Mouse (Mus musculus) right cerebral cortex, adult 18-20 months (tissue): ENCODE results near the gene Fam171b.

ENCODE experiments used
- DNase-seq: peaks from one replicate; pipeline ENCODE4 v3.0.0; 2022; ENCODE audit warnings: mixed read lengths

Gene Fam171b

DNA sequence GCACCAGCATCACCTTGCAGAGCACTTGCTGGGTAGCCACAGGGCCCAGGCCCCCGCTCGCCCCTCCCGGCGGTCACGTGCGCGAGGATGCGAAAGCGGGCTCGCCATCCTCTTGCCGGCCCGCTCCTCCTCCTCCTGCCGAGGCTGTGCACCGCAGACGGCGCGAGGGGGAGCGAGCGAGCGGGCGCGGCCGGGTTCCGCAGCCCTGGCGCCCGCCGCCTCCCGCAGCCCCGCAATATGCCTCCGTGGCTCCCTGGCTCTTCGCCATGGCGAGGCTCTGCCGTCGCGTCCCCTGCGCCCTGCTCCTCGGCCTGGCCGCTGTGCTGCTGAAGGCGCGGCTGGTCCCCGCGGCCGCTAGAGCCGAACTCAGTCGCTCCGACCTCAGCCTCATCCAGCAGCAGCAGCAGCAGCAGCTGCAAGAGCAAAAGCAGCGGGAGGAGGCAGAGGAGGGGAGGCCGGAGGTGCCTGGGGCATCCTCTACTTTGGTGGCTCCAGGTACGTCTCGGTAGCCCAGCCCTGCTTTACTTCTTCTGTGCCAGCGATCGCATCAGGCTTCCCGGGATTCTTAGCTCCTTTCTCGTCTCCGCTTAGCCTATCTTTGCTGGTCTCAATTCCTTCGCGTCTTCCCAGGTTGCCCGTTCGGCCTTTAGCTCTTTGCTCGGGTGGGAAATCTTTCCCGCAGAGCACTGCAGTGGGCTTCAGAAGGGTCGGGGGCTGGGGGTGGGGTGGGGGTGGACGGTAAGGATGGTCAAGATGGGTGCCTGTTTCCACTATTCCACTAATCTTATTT lies at the start of gene Fam171b:
TSS of gene Fam171b (plus strand) at position 154 of the 790 bp plus-strand sequence.
- peak; percentile 94 for DNase-seq

- no peak for DNase-seq
Observed at GRCm38 (mm10) chr2:83766058-83766457, 46.4 kb upstream of the Fam171b start.

- DNase-seq: no peak
Observed at GRCm38 (mm10) chr2:83766878-83767277, 45.6 kb upstream of the Fam171b start.

DNA sequence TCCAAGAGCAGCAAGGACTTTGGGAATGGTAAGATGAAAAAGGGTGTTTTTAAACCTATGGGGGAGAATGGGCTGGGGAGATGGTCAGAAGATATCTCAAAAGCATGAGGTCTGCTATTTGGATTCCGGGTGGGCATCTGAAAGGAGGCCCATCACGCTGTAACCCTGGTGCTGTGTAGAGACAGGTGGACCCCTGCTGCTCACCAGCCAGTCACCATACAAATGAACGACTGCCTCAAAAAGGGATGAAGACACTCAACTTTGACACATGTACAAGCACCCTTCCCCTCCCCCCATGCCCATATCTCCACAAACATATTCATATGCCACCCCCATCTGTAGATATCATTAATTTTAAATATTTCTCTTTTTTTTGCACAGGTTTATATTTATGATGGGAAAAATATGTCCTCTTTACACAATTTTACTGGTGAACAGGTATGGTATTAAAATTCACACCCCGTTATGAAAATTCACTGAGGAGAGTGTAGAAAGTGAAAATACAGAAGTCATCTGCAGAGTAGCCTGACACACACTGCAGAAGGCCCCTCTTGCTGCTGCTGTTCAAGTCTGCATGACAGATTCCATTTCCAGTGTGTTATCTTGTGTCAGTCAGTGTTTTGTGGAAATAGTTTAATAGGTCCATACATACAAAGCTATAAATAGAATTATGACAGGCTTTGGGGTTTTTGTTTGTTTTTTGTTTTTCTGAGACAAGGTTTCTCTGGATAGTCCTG lies 44.0 kb upstream of the Fam171b start:
- DNase-seq: no peak

DNA sequence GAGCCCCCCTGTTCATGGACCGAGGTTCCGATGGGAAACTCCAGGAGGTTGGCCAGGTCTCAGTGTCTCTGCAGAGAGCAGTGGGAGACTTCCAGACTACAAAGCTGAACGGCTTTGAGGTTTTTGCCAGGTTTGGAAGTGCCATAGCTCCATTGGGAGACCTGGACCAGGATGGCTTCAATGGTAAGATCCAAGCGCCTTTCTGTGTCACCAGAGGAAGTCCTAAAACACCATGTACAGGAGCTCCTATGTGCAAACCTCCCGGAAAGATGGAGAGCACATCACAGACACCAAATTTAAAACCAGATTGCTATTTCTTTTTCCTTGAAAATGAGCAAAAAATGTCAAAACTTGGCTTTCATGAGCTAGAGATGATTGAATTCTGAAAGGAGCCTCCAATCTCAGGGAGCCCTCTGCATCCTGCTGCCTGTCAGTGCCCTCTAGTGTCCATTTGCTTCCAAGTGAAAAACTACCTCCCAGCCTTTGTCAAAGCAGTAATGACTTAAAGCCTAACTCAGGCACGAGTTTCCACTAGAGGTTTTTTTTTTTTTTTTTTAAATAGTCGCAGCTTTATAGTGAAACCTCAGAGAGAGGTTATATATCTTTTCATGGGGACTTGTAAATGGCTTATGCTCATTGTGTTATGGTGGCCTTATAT lies 41.2 kb upstream of the Fam171b start:
- DNase-seq: peak; percentile 72

- DNase-seq: no peak
Observed at GRCm38 (mm10) chr2:83791330-83792073, 20.9 kb upstream of the Fam171b start.

DNA sequence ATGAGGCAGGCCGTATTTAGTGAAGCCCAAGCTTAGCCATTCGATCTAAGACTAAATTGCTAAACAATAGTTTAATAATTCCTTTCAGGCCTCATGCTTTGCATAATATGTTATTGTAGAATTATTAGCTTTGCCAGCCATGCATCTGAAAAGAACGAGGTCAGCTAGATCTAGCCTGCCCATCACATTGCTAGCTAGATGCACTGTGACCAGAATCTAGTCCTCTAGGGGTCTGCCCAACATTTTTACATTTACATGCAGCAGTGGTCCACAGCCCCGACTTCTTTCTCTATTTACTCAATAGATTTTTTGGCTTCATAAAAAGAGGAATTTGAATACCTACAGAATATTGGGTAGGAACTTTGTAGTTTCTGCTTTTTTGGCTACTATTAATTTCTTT lies 20.3 kb upstream of the Fam171b start:
- no peak for DNase-seq

DNA sequence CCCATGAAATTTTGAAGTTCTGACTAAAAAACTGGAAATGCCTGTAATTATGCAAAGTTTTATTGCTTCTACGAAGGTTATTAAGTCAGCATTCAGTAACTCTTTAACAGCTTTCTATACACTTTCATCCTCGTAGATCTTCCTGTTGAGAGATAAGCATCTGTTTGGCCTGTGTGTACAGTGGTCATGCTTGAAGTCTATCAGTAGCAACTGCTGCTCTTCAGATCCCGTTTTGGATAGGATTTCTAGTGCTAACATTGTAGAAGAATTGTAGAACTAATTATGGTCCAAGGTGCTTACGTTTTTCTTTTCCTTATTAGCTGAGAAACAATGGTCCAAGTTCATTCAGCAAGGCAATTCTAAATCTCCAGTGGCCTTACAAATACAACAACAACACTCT lies 16.7 kb upstream of the Fam171b start:
- no peak for DNase-seq

DNA sequence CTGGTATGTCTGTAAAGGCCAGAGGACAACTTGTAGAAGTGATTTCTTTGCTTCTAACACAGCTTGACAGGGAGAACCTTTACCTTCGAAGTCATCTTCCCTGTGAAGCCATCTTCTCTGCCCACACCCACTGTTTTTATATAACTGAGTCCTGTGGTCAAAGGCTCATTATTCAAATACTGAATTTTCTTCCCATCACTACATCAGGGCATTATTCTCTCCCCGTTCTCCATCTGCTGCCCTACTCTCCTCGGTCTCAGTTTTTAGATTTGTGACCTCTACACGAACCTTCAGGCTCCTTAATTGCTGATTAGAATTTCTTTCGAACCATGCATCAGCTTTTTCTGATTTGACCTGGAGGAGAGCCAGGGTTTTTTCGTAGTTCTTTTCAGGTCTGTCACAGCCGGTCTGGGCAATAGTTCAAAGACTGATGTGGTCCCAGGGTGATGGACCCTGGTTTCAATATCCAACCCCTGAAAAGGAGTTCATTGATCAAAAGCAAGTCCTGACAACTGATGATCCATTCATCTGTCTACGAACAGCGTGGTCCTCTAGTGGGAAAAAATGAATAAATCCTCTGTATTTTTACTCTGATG lies 14.4 kb upstream of the Fam171b start:
- no peak for DNase-seq

- peak; percentile 62 for DNase-seq
Observed at GRCm38 (mm10) chr2:83813273-83813892, 947 bp downstream of the Fam171b start.

DNA sequence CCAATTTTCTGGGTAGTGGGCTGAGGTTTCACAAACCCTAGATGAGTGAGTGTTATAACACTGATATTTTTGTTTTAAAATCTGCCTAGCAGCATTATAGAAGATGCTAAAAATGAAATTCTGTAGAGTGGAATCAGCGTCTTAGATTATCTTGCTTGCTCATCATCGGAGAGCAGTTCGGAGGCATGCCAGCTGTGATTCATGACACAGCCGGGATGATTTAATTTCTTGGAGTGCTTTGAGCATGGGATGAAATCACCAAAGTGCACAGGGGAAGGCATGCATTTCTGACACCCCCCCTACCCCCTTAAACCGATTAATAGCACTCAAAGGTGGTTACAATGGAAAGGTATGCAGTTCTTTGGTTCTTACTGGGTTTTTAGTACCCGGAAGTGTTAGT lies 1.6 kb downstream of the Fam171b start:
- DNase-seq: peak; percentile 79

DNA sequence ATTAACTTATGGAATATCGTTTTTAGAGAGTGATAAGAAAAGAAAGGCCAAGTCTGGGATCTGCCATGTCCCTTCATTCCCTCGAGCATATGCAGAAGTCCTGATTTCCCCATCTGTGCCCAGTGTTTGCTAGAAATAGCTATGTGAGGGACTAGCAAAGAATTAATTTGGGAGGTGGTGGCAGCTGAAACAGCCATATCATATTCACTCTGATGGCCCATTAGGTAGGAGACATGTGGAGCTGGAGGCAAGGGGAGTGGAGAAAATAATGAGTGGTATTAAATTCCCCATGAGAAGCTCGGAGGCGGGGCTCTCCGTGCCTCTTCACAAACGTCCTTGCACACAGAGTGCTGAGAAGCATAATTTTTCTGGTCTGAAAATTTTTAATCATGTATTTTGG lies 3.7 kb downstream of the Fam171b start:
- no peak for DNase-seq

DNA sequence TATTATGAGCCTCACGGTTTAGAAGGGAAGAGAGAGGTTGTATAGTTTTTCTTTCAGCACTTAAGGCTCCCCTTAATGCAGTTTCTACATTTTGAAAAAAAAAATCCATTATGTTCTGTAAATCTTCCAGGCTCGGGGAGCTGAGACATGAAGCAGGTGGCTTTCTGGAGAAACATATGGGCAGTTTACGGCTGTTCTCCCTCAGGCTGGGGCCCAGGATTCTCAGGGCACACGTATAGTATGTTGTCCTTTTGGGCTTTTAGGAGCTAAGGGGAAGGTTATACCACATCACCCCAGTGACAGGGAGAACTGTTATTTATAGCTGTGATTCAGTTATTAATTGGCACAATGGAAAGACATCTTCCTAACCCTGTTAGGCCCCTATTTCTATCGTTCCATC lies 12.7 kb downstream of the Fam171b start:
- no peak for DNase-seq

- DNase-seq: no peak
Observed at GRCm38 (mm10) chr2:83828895-83829539, 16.6 kb downstream of the Fam171b start.

DNA sequence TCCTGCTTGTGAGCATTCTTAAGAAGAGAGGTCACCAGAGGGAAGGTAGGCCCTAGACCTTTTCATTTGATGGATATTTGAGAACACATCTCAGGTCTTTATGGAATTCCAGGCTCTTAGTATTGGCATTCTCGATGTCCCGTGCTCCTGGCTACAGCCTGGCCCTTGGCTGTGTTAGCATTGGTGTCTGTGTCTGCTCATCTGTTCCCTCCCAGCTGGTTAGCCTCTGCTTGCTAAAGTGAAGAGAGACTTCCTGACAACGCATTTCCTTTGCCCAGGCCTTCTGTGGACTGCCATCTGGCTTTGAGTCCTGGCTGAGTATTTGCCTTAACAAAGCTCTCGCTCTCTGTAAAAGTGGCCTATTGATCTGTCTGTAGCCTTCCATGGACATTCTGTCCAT lies 20.5 kb downstream of the Fam171b start:
- no peak for DNase-seq

DNA sequence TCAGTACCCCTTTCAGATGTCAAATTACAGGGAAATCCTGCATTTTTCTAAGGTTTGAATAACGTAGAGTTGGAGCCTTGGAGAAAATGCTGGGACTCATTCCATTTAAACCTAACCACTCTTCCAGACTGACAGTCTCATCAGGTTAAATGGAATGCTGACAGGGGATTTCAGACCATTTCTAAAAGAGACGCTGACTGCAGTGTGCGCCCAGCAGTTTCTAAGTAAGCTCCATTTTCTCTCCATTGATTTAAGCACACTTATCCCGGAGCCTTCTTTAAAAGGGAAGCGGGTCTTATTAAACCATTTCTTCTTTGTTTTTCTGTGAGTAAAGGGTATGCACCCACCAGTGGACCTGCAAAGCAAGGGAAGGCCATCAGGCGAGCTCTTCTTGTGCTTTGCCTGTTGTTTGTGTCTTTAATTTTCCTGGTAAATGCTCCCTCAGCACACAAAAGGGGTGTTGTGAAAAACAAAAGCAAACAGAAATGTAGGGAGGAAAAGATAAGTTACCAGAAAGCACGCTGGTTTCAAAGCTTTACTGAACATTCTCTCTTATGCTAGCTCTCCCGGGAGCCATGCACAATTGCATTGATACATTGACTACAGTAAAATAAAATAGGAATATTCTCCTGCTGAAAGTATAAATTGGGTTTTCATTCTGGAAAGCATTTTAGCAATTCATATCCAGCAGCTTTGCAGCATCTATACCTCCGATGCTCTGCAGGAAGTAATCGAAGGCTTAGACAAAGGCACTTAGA lies 23.1 kb downstream of the Fam171b start:
- DNase-seq: no peak

DNA sequence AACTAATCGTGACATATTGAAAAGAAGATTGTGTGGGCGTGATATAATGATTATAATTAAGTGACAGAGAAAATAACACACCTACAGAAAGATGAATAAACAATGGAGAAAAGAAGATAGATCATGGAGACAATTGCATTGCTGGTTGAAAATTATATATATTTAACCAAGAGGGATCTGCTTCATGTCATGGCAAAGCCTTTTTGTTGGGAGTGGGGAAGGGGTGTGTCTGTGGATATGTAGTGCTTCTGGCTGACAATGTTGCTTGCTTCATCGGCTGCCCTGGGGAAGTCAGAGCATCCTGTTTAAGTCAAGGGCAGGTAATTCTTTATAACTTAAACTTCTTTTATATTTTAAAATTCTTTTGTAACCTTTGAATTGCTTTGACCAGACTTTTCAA lies 36.1 kb downstream of the Fam171b start:
- no peak for DNase-seq

- DNase-seq: no peak
Observed at GRCm38 (mm10) chr2:83853423-83853822, 41.0 kb downstream of the Fam171b start.

- no peak for DNase-seq
Observed at GRCm38 (mm10) chr2:83856236-83856635, 43.8 kb downstream of the Fam171b start.

DNA sequence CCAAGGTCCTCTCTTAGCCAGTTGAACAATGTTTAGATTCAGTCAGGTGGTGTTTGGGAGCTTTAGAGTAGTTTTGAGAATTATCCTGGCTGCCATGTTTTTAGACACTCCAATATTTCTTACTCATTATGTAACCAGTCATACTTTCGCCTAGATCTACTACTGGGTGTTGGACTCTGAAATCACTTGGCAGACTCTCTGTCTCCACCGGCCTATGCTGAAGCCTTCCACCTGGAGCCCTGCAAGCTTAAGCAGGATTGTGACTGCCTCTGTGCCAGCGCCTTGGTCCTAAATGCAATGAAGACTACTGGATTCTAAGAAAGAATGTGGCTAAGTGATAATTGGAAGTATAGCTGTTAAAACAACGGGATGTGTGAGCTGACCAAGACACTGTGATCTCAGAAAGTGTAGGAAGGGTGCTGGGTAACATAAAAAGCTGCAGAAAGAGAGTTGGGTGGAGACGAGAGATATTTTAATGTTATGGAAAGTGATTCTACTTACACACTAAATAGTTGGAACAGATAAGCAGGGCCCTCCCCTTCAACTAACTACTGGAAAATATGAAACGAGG lies 71.5 kb downstream of the Fam171b start:
- peak; percentile 17 for DNase-seq
